Mouse (Mus musculus): ENCODE results near the gene Sh3rf3. TPM values are rescaled to one million over a fixed set of nuclear protein-coding genes. Genes with fewer than 3 reads are reported as not detected.
A peak's percentile ranks its signal among the peaks of the same experiment; 100 is the strongest.

The Sh3rf3 gene
- 0.18 and 0.63 TPM in 2 replicates for polyA plus RNA-seq (2014; fragmentation: Nextera tagmentation; extraction: Ambion mirVana)

DNA sequence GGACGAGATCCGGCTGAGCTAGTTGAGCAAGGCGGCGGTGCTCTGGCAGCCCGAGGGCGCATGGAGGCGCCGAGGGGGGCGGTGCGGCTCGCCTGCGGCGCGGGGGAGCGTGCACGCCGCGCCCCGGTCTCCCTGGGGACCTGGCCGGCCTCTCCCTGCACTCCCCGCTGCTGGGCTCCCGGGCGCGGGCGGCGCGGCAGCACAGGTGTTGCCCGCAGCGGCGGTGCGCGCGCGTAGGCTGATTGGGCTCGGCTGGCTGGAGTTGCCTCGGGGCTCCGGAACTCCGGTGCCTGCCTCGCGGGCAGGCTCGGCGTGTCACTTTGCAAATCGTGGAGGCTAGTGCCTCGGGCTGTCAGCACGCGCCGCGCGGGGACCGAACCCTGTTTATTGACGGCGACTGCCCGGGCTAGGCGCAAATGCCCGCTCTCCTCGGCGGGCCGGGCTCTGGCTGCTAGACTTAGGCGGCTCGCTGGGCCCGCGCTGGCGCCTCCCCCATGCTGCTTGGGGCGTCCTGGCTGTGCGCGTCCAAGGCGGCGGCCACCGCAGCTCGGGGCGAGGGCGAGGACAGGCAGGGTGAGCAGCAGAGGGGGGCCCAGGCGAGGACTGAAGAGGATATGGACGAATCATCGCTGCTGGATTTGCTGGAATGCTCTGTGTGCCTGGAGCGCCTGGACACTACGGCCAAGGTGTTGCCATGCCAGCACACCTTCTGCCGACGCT lies at the start of gene Sh3rf3:
Gene Sh3rf3 (plus strand): TSS at position 279 of the 720 bp plus-strand sequence.
- WGBS (ENCODE audit: insufficient replicate concordance) = under 1% methylated on average over 66 of the region's 79 CpGs
- Histone ChIP-seq H3K4me1 (ENCODE audit: control insufficient read depth, insufficient read depth, low read length) (peaks cover 3% of the 10 kb centered on the region; the same call in 1 of the 2 replicates), H3K27me3 (ENCODE audit: control insufficient read depth, insufficient read depth, low read length) (peaks cover 60% of the 10 kb centered on the region), H3K4me2 (peak within 1 kb of the TSS; percentile 100), H3K4me3 (ENCODE audit: low read depth, low read length) (peak within 1 kb of the TSS; percentile 60), H3K9ac (ENCODE audit: low read depth, low read length) (peak within 1 kb of the TSS; percentile 43; the same call in 1 of the 2 replicates), H3K27ac (ENCODE audit: low read depth, low read length) (no peak within 1 kb of the TSS), H3K36me3 (ENCODE audit: control insufficient read depth, insufficient read depth, low read length) (no peaks in the 10 kb centered on the region), H3K9me3 (replicated peaks; ENCODE audit: control insufficient read depth, low read length) (no peaks in the 10 kb centered on the region)
- peak; percentile 28; the same call in 1 of the 2 replicates for ATAC-seq (replicated peaks; ENCODE audit: insufficient number of reproducible peaks, low FRiP score, low TSS enrichment)

DNA sequence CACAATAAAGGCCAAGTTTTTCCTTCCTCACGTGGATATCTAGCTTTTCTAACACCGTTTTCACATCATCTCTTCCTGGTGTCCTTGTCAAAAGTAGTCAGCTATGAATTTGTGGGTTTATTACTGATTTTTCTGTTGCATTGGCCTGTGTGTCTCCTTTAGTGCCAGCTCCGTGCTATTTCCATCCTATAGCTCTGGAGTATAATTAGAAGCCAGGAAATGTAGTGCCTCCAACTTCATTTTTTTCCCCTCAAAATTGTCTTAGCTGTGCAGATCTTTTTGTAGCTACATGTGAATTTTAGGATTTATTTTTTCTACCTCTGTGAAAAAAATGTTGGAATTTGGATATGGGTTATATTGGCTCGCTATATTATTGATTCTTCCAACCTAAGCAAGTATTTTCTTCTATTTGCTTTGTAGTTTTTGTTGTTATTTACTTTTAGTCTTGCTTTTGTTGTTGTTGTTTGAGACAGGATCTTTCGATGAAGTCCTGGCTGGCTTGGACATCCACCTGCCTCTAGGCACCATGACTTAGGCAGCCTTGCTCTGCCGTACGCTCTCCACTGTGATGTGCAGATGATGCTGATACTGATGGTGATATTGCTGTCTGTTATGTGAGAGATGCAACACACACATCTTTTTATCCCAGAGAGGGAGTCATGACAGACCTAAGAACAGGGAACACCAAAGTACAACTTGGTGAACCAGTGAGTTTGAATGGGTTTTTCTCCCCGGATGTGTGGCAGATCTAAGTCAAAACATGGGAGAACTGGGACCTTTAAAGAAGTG lies 24.5 kb upstream of the Sh3rf3 start:
- Histone ChIP-seq H3K27me3 (ENCODE audit: control insufficient read depth, insufficient read depth, low read length) (no peaks in the 10 kb centered on the region), H3K9ac (ENCODE audit: low read depth, low read length) (no peak overlapping the region), H3K9me3 (replicated peaks; ENCODE audit: control insufficient read depth, low read length) (no peaks in the 10 kb centered on the region), H3K36me3 (ENCODE audit: control insufficient read depth, insufficient read depth, low read length) (no peaks in the 10 kb centered on the region), H3K4me3 (ENCODE audit: low read depth, low read length) (no peak overlapping the region), H3K27ac (ENCODE audit: low read depth, low read length) (no peak overlapping the region), H3K4me2 (no peak overlapping the region), H3K4me1 (ENCODE audit: control insufficient read depth, insufficient read depth, low read length) (no peaks in the 10 kb centered on the region)
- no peak for ATAC-seq (replicated peaks; ENCODE audit: insufficient number of reproducible peaks, low FRiP score, low TSS enrichment)
- WGBS (ENCODE audit: insufficient replicate concordance) = 79% methylated on average over 8 of the region's 8 CpGs

DNA sequence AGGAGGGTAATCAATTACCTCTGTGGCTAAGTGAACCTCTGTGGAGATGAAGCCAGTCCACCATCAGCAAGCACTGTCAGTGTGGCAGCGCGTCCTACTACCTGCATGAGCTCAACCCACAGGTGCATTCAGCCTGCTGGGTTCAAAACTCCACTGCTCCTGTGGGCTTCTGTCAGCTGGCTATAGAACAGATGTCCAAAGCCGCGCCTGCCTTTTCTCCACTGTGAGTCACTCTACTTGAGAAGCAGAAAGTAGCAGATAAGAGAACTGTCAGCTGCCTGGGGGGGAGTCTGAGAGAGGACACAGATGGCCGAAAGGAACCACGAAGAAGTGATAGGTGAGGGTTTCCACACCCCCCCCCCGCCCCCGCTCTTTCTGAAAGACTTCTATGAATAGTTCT lies 15.6 kb upstream of the Sh3rf3 start:
- Histone ChIP-seq H3K9me3 (replicated peaks; ENCODE audit: control insufficient read depth, low read length) (no peaks in the 10 kb centered on the region), H3K4me3 (ENCODE audit: low read depth, low read length) (no peak overlapping the region), H3K4me2 (0 out of 2 replicates have a peak overlapping the region, but pooled peaks have one; percentile 14), H3K27me3 (ENCODE audit: control insufficient read depth, insufficient read depth, low read length) (no peaks in the 10 kb centered on the region), H3K9ac (ENCODE audit: low read depth, low read length) (no peak overlapping the region), H3K36me3 (ENCODE audit: control insufficient read depth, insufficient read depth, low read length) (no peaks in the 10 kb centered on the region), H3K27ac (ENCODE audit: low read depth, low read length) (no peak overlapping the region), H3K4me1 (ENCODE audit: control insufficient read depth, insufficient read depth, low read length) (peaks cover 6% of the 10 kb centered on the region)
- 25% methylated on average over 8 of the region's 8 CpGs for WGBS (ENCODE audit: insufficient replicate concordance)
- ATAC-seq (replicated peaks; ENCODE audit: insufficient number of reproducible peaks, low FRiP score, low TSS enrichment) = peak; percentile 69

DNA sequence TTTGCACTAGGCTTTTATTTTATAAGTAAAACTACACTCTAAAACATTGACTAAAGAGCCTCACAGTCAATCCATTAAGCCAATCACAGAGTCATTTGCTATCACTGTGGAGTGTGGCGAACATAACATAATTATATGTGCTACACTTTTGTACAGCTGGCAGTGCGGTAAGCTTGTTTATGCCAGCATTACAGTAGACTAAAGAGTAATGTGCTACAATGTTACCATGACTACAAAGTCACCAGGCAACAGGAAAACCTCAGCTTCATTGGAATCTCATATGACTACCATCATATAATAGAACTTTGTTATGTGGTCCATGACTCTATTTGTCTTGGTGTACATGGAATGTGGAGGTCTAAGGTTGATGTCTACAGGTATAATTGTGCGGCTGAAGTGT lies 15.0 kb upstream of the Sh3rf3 start:
- 82% methylated on average over 3 of the region's 3 CpGs for WGBS (ENCODE audit: insufficient replicate concordance)
- Histone ChIP-seq H3K9ac (ENCODE audit: low read depth, low read length) (no peak overlapping the region), H3K27ac (ENCODE audit: low read depth, low read length) (no peak overlapping the region), H3K36me3 (ENCODE audit: control insufficient read depth, insufficient read depth, low read length) (no peaks in the 10 kb centered on the region), H3K4me1 (ENCODE audit: control insufficient read depth, insufficient read depth, low read length) (peaks cover 7% of the 10 kb centered on the region), H3K4me2 (no peak overlapping the region), H3K4me3 (ENCODE audit: low read depth, low read length) (no peak overlapping the region), H3K27me3 (ENCODE audit: control insufficient read depth, insufficient read depth, low read length) (no peaks in the 10 kb centered on the region), H3K9me3 (replicated peaks; ENCODE audit: control insufficient read depth, low read length) (no peaks in the 10 kb centered on the region)
- no peak for ATAC-seq (replicated peaks; ENCODE audit: insufficient number of reproducible peaks, low FRiP score, low TSS enrichment)

DNA sequence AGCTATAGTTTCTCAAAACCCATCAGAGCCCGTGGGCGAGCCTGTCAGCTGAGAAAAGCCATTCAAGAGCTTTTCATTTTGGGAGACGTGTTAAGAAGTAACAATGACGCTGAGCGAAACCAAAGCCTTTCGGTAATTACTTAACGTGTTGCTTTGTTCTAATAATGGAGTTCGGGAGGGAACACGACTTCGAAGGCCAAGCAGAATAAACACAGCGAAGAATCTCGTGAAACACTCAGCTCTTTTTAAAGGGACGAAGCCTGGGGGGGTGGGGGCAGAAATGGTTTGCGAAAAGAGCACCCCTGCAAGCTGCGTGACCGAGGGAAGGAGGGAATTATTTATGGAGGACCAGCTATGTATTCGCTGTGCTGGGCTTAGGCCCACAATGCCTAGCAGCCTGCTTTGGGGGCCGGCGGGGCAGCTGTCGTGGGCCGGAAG lies 12.1 kb upstream of the Sh3rf3 start:
- Histone ChIP-seq H3K4me3 (ENCODE audit: low read depth, low read length) (no peak overlapping the region), H3K27me3 (ENCODE audit: control insufficient read depth, insufficient read depth, low read length) (no peaks in the 10 kb centered on the region; the same call in 1 of the 2 replicates), H3K9me3 (replicated peaks; ENCODE audit: control insufficient read depth, low read length) (no peaks in the 10 kb centered on the region), H3K36me3 (ENCODE audit: control insufficient read depth, insufficient read depth, low read length) (no peaks in the 10 kb centered on the region), H3K27ac (ENCODE audit: low read depth, low read length) (no peak overlapping the region), H3K4me1 (ENCODE audit: control insufficient read depth, insufficient read depth, low read length) (peaks cover 8% of the 10 kb centered on the region), H3K9ac (ENCODE audit: low read depth, low read length) (no peak overlapping the region), H3K4me2 (no peak overlapping the region)
- whole genome bisulfite sequencing (ENCODE audit: insufficient replicate concordance) = 75% methylated on average over 21 of the region's 21 CpGs
- no peak for ATAC-seq (replicated peaks; ENCODE audit: insufficient number of reproducible peaks, low FRiP score, low TSS enrichment)

DNA sequence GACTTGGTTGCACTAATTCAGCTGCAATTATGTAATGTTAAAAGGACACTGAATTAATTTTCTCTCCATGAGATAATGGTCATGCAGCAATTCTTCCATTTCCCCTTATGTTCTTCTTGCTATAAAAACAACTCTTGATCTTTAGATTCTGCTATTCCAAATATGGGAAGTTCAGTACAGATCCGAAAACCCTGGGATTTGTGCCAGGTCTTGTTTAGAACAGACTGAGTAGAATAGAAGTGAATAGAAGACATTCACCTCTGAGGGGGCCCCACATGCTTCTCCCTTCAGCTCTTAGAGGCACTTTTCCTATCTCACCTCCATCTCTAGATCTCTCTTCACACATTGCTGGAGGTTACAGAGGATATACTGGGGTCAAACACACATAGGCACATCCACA lies 10.8 kb upstream of the Sh3rf3 start:
- Histone ChIP-seq H3K36me3 (ENCODE audit: control insufficient read depth, insufficient read depth, low read length) (no peaks in the 10 kb centered on the region), H3K27ac (ENCODE audit: low read depth, low read length) (no peak overlapping the region), H3K4me2 (no peak overlapping the region), H3K27me3 (ENCODE audit: control insufficient read depth, insufficient read depth, low read length) (peaks cover 3% of the 10 kb centered on the region; the same call in 1 of the 2 replicates), H3K4me1 (ENCODE audit: control insufficient read depth, insufficient read depth, low read length) (peaks cover 8% of the 10 kb centered on the region), H3K4me3 (ENCODE audit: low read depth, low read length) (no peak overlapping the region), H3K9ac (ENCODE audit: low read depth, low read length) (no peak overlapping the region), H3K9me3 (replicated peaks; ENCODE audit: control insufficient read depth, low read length) (no peaks in the 10 kb centered on the region)
- WGBS (ENCODE audit: insufficient replicate concordance) = 81% methylated on average over 1 of the region's 1 CpGs
- no peak for ATAC-seq (replicated peaks; ENCODE audit: insufficient number of reproducible peaks, low FRiP score, low TSS enrichment)

DNA sequence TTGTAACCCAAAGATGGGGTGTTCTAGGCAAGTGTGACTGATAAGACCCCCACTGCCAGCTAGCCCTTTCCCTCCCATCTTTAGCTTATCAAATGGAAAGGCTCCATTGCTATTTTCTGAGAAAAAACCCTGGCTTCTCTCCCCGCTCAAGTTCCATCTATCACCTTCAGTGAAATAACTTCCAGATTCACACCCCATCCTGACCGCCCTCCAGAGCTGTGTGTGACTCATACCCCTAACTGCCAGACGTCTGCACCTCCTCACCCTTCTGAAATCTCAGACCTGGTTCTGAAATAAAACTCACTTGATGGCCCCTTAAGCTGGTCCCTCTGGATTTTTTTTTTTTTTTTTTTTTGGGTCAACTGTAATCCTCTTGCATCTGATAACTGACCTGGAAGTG lies 5.2 kb upstream of the Sh3rf3 start:
- 20% methylated on average over 3 of the region's 3 CpGs for WGBS (ENCODE audit: insufficient replicate concordance)
- no peak for ATAC-seq (replicated peaks; ENCODE audit: insufficient number of reproducible peaks, low FRiP score, low TSS enrichment)
- H3K4me2 ChIP-seq = no peak overlapping the region
- H3K27me3 ChIP-seq (ENCODE audit: control insufficient read depth, insufficient read depth, low read length) = peaks cover 34% of the 10 kb centered on the region
- H3K4me1 ChIP-seq (ENCODE audit: control insufficient read depth, insufficient read depth, low read length) = peaks cover 3% of the 10 kb centered on the region; the same call in 1 of the 2 replicates
- H3K4me3 ChIP-seq (ENCODE audit: low read depth, low read length) = no peak overlapping the region
- no peaks in the 10 kb centered on the region for H3K9me3 ChIP-seq (replicated peaks; ENCODE audit: control insufficient read depth, low read length)
- H3K9ac ChIP-seq (ENCODE audit: low read depth, low read length) = no peak overlapping the region
- no peaks in the 10 kb centered on the region for H3K36me3 ChIP-seq (ENCODE audit: control insufficient read depth, insufficient read depth, low read length)
- H3K27ac ChIP-seq (ENCODE audit: low read depth, low read length) = no peak overlapping the region

DNA sequence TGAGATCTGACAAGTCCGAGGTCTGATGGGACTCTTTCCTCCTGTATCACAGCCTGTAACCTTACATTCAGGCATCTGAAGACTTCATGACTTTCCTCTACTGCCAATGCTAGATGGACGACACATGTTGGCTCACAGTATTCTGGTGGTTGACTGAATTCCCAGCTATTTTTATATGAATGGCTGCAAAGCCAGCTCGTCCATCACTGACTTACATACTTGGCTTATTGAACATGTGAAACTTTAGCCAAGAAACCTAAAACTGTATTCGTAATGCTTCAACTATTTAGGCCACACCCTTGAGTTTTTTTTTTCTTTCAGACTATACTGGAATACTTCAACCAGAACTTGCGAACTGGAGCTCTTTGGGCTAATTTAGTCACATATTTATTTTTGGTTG lies 3.0 kb upstream of the Sh3rf3 start:
- WGBS (ENCODE audit: insufficient replicate concordance) = 66% methylated on average over 5 of the region's 5 CpGs
- no peak overlapping the region for H3K4me3 ChIP-seq (ENCODE audit: low read depth, low read length)
- no peaks in the 10 kb centered on the region for H3K36me3 ChIP-seq (ENCODE audit: control insufficient read depth, insufficient read depth, low read length)
- H3K4me2 ChIP-seq = no peak overlapping the region
- H3K4me1 ChIP-seq (ENCODE audit: control insufficient read depth, insufficient read depth, low read length) = peaks cover 3% of the 10 kb centered on the region; the same call in 1 of the 2 replicates
- peaks cover 54% of the 10 kb centered on the region for H3K27me3 ChIP-seq (ENCODE audit: control insufficient read depth, insufficient read depth, low read length)
- no peaks in the 10 kb centered on the region for H3K9me3 ChIP-seq (replicated peaks; ENCODE audit: control insufficient read depth, low read length)
- no peak for ATAC-seq (replicated peaks; ENCODE audit: insufficient number of reproducible peaks, low FRiP score, low TSS enrichment)
- no peak overlapping the region for H3K9ac ChIP-seq (ENCODE audit: low read depth, low read length)
- H3K27ac ChIP-seq (ENCODE audit: low read depth, low read length) = no peak overlapping the region
